Mouse (Mus musculus) natural killer cell, adult 2 months (primary cell): ENCODE results near the gene Ccdc30.
A peak's percentile ranks its signal among the peaks of the same experiment; 100 is the strongest.

Source experiments
- DNase-seq, 2 experiments: peaks; one replicate each; pipeline ENCODE4 v3.0.0; 2022; ENCODE audit warnings: low spot score in 2 of 2

Ccdc30 gene

DNA sequence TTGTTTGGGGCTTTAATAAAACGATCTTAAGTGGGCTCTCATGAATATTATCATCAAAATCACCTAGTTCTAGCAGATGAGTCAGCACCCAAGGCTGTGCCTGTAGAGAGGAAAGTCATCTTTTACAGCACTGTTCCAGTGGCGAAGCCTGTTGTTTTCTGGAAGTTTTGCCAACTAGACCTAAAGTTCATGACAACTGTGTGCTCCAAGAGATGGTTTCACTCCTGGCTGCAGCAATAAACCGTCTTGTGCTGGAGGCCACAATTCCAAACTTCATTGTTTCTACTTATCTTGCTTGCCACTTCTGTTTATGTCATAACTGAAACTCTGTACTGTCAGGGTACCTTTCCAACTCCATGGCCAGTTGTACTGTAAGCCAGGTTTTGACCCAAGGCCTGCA, 1.9 kb upstream of the Ccdc30 start:
- DNase-seq: no peak

GRCm38 (mm10) chr4:119412791-119413190, 2.5 kb downstream of the Ccdc30 start:
- DNase-seq: no peak

GRCm38 (mm10) chr4:119411877-119412650, 3.3 kb downstream of the Ccdc30 start:
- no peak for DNase-seq

GRCm38 (mm10) chr4:119403431-119403830, 11.9 kb downstream of the Ccdc30 start:
- no peak for DNase-seq

- no peak for DNase-seq
Observed at GRCm38 (mm10) chr4:119400896-119401295, 14.4 kb downstream of the Ccdc30 start.

GRCm38 (mm10) chr4:119398751-119399150, 16.6 kb downstream of the Ccdc30 start:
- no peak for DNase-seq

GRCm38 (mm10) chr4:119390369-119390768, 25.0 kb downstream of the Ccdc30 start:
- DNase-seq: peak in 1 of 2 experiments; percentile 12

GRCm38 (mm10) chr4:119389184-119389583, 26.1 kb downstream of the Ccdc30 start:
- no peak for DNase-seq

DNA sequence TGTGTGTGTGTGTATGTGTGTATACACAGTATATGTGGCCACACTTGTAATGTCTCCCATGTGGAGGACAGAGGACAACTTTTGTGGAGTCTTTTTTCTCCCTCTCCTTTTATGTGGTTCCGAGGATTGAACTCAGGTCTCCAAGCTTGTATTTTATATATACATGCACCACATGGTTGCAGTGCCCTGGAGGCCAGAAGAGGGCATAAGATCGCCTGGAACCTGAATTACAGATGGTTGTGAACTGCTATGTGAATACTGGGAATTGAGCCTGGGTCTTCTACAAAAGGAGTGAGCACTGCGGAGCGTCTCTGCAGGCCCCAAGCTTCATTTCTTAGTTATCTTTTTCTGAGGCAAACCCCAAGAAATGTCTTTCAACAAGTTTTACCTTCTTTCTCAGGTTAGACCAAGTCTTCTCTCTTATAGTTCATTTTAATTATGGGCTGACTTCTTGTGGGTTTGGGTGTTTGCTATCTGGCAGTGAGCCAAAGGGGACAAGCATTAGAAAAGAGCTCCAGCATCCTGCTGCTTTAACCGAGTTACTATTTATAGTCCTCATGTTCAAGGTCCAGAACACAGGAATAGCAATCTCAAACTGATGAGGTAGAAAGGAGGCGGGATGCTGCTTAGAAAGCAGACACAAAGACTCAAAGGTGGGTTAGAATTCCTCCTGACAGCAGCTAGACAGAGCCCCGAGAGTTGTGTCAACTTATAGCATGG, 33.7 kb downstream of the Ccdc30 start:
- no peak for DNase-seq

DNA sequence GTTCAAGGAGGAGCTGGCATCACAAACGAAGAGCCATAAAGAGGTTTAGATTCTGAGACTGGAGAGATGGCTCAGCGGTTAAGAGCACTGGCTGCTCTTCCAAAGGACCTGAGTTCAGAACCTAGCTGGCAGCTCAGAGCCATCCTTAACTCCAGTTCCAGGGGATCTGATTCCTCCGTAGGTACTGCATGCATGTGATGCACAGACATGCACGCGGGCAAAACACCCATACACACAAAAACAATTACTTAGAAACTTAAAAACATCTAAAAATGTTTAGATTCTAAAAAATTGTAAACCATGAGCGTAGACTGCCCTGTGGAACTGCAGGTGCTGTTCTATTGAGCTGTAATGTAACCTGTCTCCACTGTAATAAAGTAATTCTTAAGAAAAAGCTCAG, 45.9 kb downstream of the Ccdc30 start:
- DNase-seq: no peak

- DNase-seq: no peak
Observed at GRCm38 (mm10) chr4:119366758-119367526, 48.4 kb downstream of the Ccdc30 start.

DNA sequence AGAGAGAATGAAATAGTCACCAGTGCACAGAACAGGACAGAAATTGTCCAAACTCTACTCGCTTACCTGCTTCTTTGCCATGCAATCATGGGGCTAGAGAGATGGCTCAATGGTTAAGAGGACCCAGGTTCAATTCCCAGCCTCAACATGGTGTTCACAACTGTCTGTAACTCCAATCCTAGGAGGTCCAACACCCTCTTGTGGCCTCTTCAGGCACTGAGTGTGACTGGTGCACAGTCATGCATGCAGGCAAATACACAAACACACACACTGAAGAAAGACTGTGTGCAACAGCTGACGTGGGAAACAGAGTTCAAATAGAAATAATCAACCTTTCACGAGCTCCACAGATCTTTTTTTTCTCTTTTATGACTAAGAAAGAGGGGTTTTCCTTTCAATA, 53.1 kb downstream of the Ccdc30 start:
- DNase-seq: no peak

- DNase-seq: no peak
Observed at GRCm38 (mm10) chr4:119359196-119359971, 55.9 kb downstream of the Ccdc30 start.

DNA sequence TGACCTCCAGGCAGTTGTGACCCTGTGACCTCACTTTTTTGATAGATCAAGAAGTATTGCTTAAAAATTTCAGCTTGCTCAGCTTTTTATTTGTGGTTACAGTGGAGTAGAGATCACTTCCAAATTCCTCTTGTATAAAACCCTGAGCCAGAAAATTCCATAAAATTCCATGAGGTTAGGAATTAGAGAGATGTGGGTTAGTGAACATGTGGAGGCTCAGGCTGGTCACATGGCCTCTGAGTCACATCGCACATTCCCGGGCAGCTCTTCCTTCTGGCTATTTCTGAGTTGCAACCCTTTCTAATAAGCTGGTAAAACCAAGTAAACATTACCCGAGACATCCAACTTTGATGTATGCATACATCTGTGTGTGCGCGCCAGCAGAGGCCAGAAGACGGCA, 69.8 kb downstream of the Ccdc30 start:
- no peak for DNase-seq

- DNase-seq: peak; percentile 5 to 26
Observed at GRCm38 (mm10) chr4:119338861-119339361, 76.4 kb downstream of the Ccdc30 start.

GRCm38 (mm10) chr4:119338422-119338821, 76.9 kb downstream of the Ccdc30 start:
- DNase-seq: no peak

DNA sequence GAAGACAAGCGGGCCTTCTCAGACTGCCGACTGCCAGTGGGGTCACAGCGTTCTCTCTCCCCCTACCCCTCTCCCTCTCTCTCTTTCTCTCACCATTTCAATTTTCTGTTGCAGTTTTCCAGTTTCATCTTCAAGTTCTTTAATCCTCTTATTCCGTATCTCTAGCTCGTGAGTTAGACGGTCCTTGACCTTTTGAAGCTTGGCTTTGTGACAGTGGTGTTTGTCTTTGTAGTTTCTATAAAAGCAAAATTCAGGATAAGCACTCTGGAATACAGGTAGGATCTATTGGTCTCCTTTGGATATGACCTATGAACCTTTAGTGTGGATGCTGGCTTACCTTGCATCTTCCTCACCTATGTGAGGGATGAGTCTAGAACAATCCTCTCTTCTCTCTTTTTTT, 81.8 kb downstream of the Ccdc30 start:
- DNase-seq: no peak

DNA sequence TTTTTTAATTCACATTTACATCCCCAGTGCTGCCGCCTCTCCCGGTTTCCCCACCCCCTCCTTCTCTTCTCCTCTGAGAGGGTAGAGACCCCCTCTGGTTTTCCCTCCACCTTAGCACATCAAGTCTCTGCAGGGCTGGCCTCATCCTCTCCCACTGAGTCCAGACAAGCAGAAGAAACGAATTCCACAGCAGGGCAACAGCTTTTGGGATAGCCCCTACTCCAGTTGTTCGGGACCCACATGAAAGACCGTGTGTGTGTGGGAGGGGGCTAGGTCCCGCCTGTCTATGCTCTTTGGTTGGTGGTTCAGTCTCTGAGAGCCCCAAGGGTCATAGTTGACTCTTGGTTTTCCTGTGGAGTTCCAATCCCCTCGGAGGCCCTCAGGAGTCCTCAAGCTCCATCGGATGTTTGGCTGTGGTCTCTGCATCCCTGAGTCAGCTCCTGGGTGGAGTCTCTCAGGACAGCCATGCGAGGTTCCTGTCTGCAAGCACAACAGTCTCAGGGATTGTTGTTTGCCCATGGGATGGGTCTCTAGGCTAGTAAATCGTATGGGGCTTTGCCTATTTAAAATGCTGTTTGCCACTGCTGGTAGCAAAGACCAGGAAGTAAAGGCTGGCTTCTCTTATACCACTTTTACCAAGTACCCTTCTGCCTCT, 94.3 kb downstream of the Ccdc30 start:
- no peak for DNase-seq

DNA sequence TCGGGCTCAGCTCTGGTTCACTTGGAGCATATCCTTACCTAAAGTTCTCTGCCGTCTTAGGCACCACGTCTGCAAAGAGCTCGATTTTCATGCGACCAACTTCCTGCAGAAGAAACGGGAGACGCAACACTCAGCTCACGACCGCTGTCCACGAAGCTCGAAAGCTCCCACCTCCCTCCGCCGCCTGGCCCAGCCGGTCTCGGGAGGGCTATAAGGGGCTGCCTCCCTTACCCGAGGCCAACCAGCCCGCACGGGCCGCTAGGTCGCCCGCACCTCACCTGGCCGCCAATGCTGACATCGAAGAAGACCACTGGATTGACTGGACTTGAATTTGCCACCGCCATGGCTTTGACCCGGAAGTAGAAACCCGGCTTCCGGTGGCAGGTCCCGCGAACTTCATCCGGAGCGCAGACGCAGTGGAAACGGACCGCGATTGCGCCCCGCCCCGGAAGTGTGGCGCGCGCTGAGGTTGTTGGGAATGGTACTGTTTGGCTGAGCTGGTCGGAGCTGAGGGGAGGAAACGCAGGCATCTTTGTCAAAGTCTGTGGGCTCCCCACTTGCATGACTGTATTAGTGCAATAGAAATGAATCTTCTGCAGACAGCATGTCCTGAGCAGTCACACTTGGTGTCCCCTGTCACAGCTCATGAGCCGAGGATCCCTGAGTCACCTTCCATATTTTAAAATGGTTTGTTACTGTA, 95.0 kb downstream of the Ccdc30 start, which contains the start of gene Ppih:
TSS of gene Ppih (minus strand) at position 416 of the 700 bp plus-strand sequence.
- peak; percentile 90 to 93 for DNase-seq

- DNase-seq: no peak
Observed at GRCm38 (mm10) chr4:119313756-119314155, 101.6 kb downstream of the Ccdc30 start.
